Mouse (Mus musculus) right cerebral cortex, adult 2 months (tissue): ENCODE data around the gene Aldh3b1.
A peak's percentile ranks its signal among the peaks of the same experiment; 100 is the strongest.

Source experiments
- DNase-seq, 2 experiments: peaks; one replicate each; pipeline ENCODE4 v3.0.0; 2021 to 2022; ENCODE audit warnings: low spot score in 2 of 2

Gene Aldh3b1

GRCm38 (mm10) chr19:3910206-3910605 lies 19.4 kb downstream of the Aldh3b1 start:
- DNase-seq, result no peak

DNA sequence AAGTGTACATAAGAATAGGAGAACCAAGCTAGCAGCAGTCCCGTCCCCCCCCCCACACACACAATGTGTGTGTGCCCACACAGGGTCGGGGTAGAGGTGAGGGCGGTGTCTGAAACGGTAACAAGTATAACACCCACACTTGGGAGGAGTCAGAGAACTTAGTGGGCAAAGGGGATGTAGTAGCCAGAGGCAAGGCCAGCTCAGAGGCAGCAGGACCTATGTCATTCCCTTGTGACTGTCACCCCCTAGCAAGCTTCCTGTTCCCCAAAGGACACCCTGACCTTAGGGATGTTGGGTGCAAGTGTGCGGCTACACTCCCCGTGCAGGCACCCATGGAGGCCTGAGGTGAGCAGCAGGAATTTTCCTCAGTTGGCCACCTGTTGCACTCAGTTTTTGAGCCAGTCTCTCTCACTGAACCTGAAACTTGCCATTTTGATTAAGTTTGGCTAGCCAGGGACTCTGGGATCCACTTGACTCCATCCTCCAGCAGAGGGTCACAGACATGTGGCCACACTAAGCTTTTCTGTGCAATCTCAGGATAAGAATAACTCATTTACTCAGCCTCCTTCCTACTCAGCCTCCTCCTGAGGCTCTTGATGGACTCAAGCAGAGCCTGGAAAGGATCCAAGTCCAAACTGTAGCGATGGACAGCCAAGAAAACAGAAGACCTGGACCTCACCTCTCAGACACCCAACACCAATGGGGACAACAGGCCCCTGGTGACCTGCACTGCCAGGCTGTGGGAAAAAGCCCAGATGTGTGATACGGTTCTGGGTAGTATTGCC lies 21.5 kb downstream of the Aldh3b1 start:
- no peak for DNase-seq

DNA sequence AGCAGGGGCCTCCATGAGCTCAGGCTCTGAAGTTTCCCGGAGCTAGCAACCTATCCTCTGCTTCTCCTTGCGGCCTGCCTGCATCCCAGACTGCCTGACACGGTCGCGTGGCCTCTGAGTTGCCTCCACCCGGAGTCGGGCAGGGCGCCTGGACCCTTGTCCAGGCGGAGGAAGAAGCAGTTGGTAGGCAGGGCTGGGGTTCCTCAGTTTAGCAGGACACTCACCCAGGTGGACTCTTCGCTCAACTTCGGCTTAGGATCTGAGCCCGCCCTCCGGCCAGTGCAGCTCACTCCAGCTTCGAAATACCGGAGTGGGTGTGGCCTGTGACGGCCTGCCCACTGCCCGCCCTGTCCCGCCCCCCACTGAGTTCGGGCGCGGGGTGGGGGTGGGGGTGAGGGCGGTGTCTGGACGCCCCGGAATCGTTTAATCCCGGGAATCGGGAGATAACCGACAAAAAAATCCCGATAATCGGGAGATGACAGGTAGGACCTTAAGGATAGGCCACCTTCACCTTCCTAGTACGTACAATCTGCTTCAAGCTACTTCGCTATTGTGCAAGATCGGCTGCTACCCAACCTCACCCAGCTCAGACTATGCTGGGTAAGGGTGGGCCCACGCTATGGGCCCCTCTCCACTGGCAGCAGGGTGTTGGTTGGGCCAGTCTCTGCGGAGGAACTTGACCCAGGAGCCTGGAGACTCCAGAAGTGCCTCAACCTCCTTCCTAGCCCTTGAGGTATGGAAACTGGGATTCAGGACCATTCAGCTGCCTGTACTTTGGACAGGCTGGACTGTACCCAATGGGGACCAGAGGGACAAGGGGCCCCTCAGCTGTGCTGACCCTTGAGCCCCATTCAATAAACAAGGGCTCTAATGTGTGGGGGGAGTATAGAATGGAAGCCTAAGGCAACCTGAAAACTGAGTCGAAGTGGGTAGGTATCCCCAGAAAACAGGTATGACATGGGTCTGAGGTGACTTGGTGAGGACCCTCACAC lies 22.5 kb downstream of the Aldh3b1 start, which contains the start of gene Tcirg1:
Tcirg1 (minus strand) TSS at position 339 of the 992 bp plus-strand sequence.
- peak; percentile 50 to 63 for DNase-seq

GRCm38 (mm10) chr19:3906326-3906725 lies 23.3 kb downstream of the Aldh3b1 start:
- no peak for DNase-seq

DNA sequence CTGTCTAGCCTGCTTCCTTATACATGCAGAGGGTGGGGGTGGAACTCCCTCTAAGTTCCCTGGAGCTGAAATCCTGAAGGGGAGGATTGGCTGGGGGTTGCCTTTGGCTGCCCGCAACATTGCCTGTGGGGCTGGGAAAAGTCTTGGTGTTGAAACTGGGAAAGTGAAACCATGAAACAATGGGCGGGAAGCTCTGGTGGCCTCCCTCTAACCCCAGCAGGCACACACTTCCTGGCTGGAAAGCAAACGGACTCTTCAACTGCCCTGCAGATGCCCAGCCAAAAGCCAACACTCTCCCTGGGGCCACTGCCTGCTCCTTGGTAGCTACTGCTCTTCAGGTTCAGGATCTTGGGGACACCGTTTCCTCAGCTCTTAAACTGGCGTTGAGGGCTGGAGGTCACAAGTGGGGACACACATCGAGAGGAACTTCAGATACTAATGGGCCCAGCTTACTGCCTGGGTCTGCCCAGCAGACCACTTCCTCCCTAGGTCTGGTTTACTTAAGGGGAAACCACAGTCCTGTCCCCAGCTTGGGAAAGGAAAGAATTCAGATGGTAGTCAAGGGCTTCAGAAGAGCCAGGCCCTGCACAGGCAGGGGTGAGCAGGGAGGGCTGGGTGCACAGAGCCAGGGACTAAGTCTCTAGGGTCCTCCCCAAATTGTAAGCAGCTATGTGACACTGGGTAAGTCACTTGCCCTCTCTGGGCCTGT lies 24.2 kb downstream of the Aldh3b1 start:
- DNase-seq, result no peak

DNA sequence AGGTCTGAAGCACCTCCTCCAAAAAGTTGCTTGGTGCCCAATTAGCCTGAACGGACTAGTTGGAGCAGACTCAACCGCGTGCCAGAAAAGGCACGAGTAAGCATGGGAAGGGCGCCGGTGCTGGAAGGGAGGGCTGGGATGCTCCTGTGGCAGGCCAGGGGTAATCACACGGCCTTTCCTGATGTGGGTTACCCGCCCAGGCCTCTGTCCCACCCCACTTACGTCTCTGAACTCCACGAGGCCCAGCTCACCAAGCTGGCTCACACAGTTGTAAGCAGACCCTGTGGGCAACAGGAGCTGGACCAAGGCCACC lies 25.3 kb downstream of the Aldh3b1 start:
- no peak for DNase-seq

DNA sequence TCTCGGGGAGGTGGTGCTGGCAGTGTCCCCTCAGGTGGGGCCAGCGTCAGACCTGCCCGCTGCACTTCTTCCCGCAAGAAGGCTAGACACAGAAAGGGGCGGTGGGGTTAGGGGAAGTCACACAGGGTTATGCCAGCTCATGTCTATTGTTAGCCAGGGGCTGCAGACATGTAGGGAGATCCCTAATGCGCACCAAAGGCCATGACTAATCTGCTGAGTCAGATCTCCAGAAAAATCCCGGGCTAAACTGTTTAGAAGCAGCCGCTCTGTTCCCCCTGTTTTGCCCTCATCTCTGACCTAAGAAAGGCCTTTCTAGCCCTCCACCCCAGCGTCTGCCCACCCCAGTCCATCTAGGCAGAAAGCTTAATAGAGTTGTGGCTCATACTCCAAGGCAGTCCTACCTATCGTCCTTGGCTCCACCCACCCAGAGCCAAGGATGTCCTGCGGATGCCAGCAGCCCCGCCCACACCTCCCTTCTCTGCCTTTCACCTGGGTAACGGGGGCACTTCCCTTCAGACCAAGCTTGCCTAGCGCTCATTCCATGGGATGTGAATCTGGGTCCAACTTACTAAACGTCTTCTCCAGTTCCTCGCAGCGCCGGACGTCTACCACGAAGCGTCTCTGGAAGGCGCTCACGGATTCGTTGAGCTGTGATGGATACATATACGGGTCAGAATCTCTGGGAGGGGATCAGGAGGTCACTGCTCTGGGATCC lies 25.8 kb downstream of the Aldh3b1 start:
- DNase-seq, result no peak

- DNase-seq, result no peak
Observed at GRCm38 (mm10) chr19:3902966-3903365, 26.6 kb downstream of the Aldh3b1 start.

- DNase-seq, result peak in 1 of 2 experiments; percentile 43
Observed at GRCm38 (mm10) chr19:3899618-3900017, 30.0 kb downstream of the Aldh3b1 start.

GRCm38 (mm10) chr19:3898952-3899351 lies 30.7 kb downstream of the Aldh3b1 start:
- DNase-seq, result no peak

- no peak for DNase-seq
Observed at GRCm38 (mm10) chr19:3897557-3897956, 32.1 kb downstream of the Aldh3b1 start.

GRCm38 (mm10) chr19:3896208-3896607 lies 33.4 kb downstream of the Aldh3b1 start:
- no peak for DNase-seq

DNA sequence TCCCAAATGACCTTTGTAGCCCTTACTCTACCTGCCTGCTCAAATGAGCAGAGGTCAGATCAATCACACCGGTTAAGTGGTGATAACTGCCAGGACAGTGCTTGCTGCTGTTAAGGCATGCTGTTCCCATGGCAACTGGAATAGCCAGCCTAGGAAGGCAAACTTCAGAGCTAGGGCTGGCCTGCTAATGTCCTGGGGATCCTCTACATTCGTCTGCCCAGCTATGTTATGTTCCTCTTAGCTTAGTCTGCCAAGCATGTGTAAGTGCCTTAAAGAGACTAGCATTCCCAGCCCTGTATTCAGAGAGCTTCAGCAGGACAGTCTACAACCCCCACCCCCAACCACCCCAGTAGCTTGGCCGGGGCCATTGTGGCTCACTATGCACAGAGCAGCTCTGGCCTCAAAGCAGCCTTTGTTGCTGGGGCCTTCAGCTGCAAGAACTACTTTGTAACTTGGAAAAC lies 34.4 kb downstream of the Aldh3b1 start:
- DNase-seq, result no peak

- DNase-seq, result no peak
Observed at GRCm38 (mm10) chr19:3894294-3894693, 35.3 kb downstream of the Aldh3b1 start.

- no peak for DNase-seq
Observed at GRCm38 (mm10) chr19:3893545-3894116, 36.0 kb downstream of the Aldh3b1 start.

GRCm38 (mm10) chr19:3890181-3890580 lies 39.4 kb downstream of the Aldh3b1 start:
- DNase-seq, result no peak

DNA sequence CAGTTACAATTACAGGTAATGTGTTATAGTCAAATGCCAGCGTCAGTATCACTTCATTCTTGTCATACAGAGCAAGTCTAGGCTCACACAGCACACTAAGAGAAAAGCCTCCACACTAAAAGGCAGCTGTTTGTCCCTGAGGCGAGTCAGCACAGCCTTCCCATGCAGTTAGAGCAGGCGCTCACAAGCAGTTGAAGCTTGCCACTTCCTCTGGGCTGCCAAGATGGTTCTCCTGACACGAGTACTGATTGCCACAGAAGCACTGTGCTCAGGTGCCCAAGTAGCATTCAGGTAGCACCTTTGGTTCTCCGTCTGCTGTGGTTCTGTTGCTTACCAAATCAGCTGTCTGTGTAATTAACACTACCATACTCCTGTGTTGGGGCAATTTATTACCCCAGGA lies 40.5 kb downstream of the Aldh3b1 start:
- no peak for DNase-seq

GRCm38 (mm10) chr19:3884325-3884990 lies 45.1 kb downstream of the Aldh3b1 start:
- DNase-seq, result no peak

- DNase-seq, result no peak
Observed at GRCm38 (mm10) chr19:3882214-3882613, 47.4 kb downstream of the Aldh3b1 start.
